ENCODE assay signal across 22 mouse cellular contexts in the genomic region with DNA sequence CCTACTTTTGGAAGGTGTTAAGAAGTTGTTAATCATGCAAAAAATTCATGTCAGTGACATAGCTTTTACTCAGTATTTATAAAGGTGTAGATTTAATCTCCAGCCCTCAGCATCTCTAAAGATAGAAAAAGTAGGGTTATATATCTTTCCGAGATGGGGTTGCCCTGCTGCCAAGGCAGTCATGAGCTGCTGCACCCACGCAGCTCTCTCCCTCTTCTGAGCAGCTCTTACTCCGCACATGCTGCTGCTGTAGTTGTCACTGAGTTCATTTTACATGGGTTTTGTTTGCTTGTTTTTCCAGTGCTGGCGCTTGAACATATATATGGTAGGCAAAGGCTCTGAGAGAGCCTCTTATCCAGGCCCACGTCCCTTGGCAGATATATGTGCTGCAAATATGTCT. TPM values are rescaled to one million over a fixed set of nuclear protein-coding genes. Genes with fewer than 3 reads are reported as not detected.
A peak's percentile ranks its signal among the peaks of the same experiment; 100 is the strongest.
DNase-seq lines count a peak whose midpoint lies in the region; ATAC-seq and TF ChIP-seq lines count a peak whose summit lies in the region.
"Had no signal": no experiment of that assay in that cellular context is flagged by ENCODE, and none has a peak within 500 bp of the region (broad histone marks: within the 10 kb centered on the region; RNA-seq: fewer than 3 reads in every experiment).

No protein-coding gene starts in this region.

- peaks cover 42% of the 10 kb centered on the region for H3K4me1 ChIP-seq in heart, embryonic 13.5 days
- H3K4me1 ChIP-seq in embryonic facial prominence, embryonic 14.5 days (ENCODE audit: control insufficient read depth, insufficient read depth, low read length): peaks cover 19% of the 10 kb centered on the region
- peaks cover 5% of the 10 kb centered on the region; the same call in 1 of the 2 replicates for H3K4me1 ChIP-seq in embryonic fibroblast, embryonic 13.5 days (ENCODE audit: control insufficient read depth, insufficient read depth, low read length)
- H3K4me1 ChIP-seq: forebrain, embryonic 12.5 days had no signal

- no peak for ATAC-seq in heart, embryonic 13.5 days (ENCODE audit: extremely low read depth, insufficient number of reproducible peaks, low FRiP score, low TSS enrichment)
- no peak for ATAC-seq in embryonic facial prominence, embryonic 14.5 days (ENCODE audit: low read depth)
- ATAC-seq: lung, postnatal 0 days had no signal

- 70% methylated on average over 5 of the region's 5 CpGs for WGBS in heart, embryonic 13.5 days
- WGBS in embryonic facial prominence, embryonic 14.5 days: 77% methylated on average over 5 of the region's 5 CpGs

- H3K27ac ChIP-seq in heart, embryonic 13.5 days (replicated peaks): 0 out of 2 replicates have a peak overlapping the region, but pooled peaks have one; percentile 12
- 0 out of 2 replicates have a peak overlapping the region, but pooled peaks have one; percentile 36 for H3K27ac ChIP-seq in embryonic facial prominence, embryonic 14.5 days (replicated peaks; ENCODE audit: low read depth, low read length)
- peak overlapping the region; percentile 17; the same call in 1 of the 2 replicates for H3K27ac ChIP-seq in embryonic fibroblast, embryonic 13.5 days (ENCODE audit: insufficient read depth, low read length)
- H3K27ac ChIP-seq: forebrain, embryonic 12.5 days; hindbrain, embryonic 12.5 days; limb, embryonic 15.5 days; liver, embryonic 15.5 days had no signal

- TF ChIP-seq CTCF in embryonic fibroblast, embryonic 13.5 days (IDR thresholded peaks at IDR 0.05; ENCODE audit: borderline replicate concordance, insufficient read depth, low read length): no peak

- no peaks in the 10 kb centered on the region for H3K27me3 ChIP-seq in heart, embryonic 13.5 days (replicated peaks)
- H3K27me3 ChIP-seq in embryonic facial prominence, embryonic 14.5 days (replicated peaks; ENCODE audit: control insufficient read depth, insufficient read depth, low read length): no peaks in the 10 kb centered on the region
- H3K27me3 ChIP-seq: forebrain, embryonic 12.5 days; heart, embryonic 15.5 days; hindbrain, embryonic 12.5 days; limb, embryonic 15.5 days; liver, embryonic 15.5 days had no signal

- peaks cover 16% of the 10 kb centered on the region for H3K36me3 ChIP-seq in heart, embryonic 13.5 days
- H3K36me3 ChIP-seq in embryonic facial prominence, embryonic 14.5 days (ENCODE audit: control insufficient read depth, insufficient read depth, low read length): peaks cover 12% of the 10 kb centered on the region; the same call in 1 of the 2 replicates

- no peak overlapping the region for H3K9ac ChIP-seq in heart, embryonic 13.5 days
- H3K9ac ChIP-seq in embryonic facial prominence, embryonic 14.5 days (ENCODE audit: low read depth, low read length): no peak overlapping the region
- H3K9ac ChIP-seq: forebrain, embryonic 12.5 days; heart, embryonic 15.5 days; hindbrain, embryonic 12.5 days; limb, embryonic 15.5 days; liver, embryonic 15.5 days had no signal

- no peak overlapping the region for H3K4me3 ChIP-seq in heart, embryonic 13.5 days
- no peak overlapping the region for H3K4me3 ChIP-seq in embryonic facial prominence, embryonic 14.5 days (ENCODE audit: low read depth, low read length)
- H3K4me3 ChIP-seq in embryonic fibroblast, embryonic 13.5 days (ENCODE audit: insufficient read depth, low read length): no peak overlapping the region
- H3K4me3 ChIP-seq: forebrain, embryonic 12.5 days; heart, embryonic 15.5 days; hindbrain, embryonic 12.5 days; limb, embryonic 15.5 days; liver, embryonic 15.5 days had no signal

- TF ChIP-seq POLR2A in embryonic fibroblast, embryonic 13.5 days (IDR thresholded peaks at IDR 0.05; ENCODE audit: low read depth, low read length): no peak

- H3K9me3 ChIP-seq in heart, embryonic 13.5 days: no peaks in the 10 kb centered on the region
- no peaks in the 10 kb centered on the region for H3K9me3 ChIP-seq in embryonic facial prominence, embryonic 14.5 days (ENCODE audit: control insufficient read depth, low read length)
- H3K9me3 ChIP-seq: forebrain, embryonic 12.5 days; heart, embryonic 15.5 days; hindbrain, embryonic 12.5 days; limb, embryonic 15.5 days; liver, embryonic 15.5 days had no signal

- no peak overlapping the region for H3K4me2 ChIP-seq in heart, embryonic 13.5 days
- no peak overlapping the region for H3K4me2 ChIP-seq in embryonic facial prominence, embryonic 14.5 days (ENCODE audit: low read depth, low read length)
- H3K4me2 ChIP-seq: forebrain, embryonic 12.5 days; heart, embryonic 15.5 days; hindbrain, embryonic 12.5 days; limb, embryonic 15.5 days; liver, embryonic 15.5 days; midbrain, embryonic 11.5 days had no signal

- no peak for DNase-seq in heart, postnatal 4 days
- DNase-seq in layer of hippocampus, adult 9-11 months: peak; percentile 35
- DNase-seq in layer of hippocampus, postnatal 36 days: no peak
- DNase-seq in embryonic facial prominence, embryonic 14.5 days (ENCODE audit: low spot score): no peak
- no peak for DNase-seq in adrenal gland, postnatal 14 days
- DNase-seq in thymus, postnatal 36 days: no peak
- DNase-seq: adrenal gland, adult 2 months; cerebellum, adult 11 months; cerebellum, postnatal 14 days; kidney, adult 18-20 months; kidney, postnatal 14 days; retina, postnatal 1 day; thymus, adult 2 months had no signal

RNA-seq across cellular contexts. Expression of gene Ccdc34, which starts 20.7 kb away (rescaled TPM):
- 25.2 and 27.2 TPM in 2 replicates for polyA plus RNA-seq in heart, embryonic 13.5 days (2015; fragmentation: Nextera tagmentation; extraction: Ambion mirVana)
- 10 to 100 TPM; 25.8 to 27.3 TPM for total RNA-seq in heart, postnatal 4 days (2021)
- total RNA-seq in layer of hippocampus, postnatal 36 days (2021): 10 to 100 TPM; 17.3 to 20.1 TPM
- 36.1 and 37.7 TPM in 2 replicates for polyA plus RNA-seq in embryonic facial prominence, embryonic 14.5 days (2014; fragmentation: Nextera tagmentation; extraction: Ambion mirVana)
- 27.5 and 33.1 TPM in 2 replicates for polyA plus RNA-seq in embryonic fibroblast, embryonic 13.5 days (2011; ENCODE audit: insufficient read length, low read depth, missing spikeins)
- 14.7 and 15.9 TPM in 2 replicates for total RNA-seq in adrenal gland, postnatal 14 days (2021)
